Mouse (Mus musculus): ENCODE measurements around the gene Hmgcll1.

The Hmgcll1 gene

GRCm38 (mm10) chr9:76014631-76015531 is at the start of gene Hmgcll1:
TSS of gene Hmgcll1 (plus strand) at chr9:76014855.
- peak; percentile 68 for DNase-seq

GRCm38 (mm10) chr9:75980097-75980496 is 34.6 kb upstream of the Hmgcll1 start:
- no peak for DNase-seq

- no peak for DNase-seq
Measured at GRCm38 (mm10) chr9:75981139-75981538, 33.5 kb upstream of the Hmgcll1 start.

GRCm38 (mm10) chr9:75989491-75989890 is 25.2 kb upstream of the Hmgcll1 start:
- DNase-seq: no peak

GRCm38 (mm10) chr9:75998791-75999350 is 15.8 kb upstream of the Hmgcll1 start:
- no peak for DNase-seq

- DNase-seq: no peak
Measured at GRCm38 (mm10) chr9:76000876-76001858, 13.5 kb upstream of the Hmgcll1 start.

GRCm38 (mm10) chr9:76003066-76003465 is 11.6 kb upstream of the Hmgcll1 start:
- DNase-seq: no peak

GRCm38 (mm10) chr9:76003637-76004036 is 11.0 kb upstream of the Hmgcll1 start:
- no peak for DNase-seq

- no peak for DNase-seq
Measured at GRCm38 (mm10) chr9:76007342-76007970, 7.2 kb upstream of the Hmgcll1 start.

GRCm38 (mm10) chr9:76013789-76014188 is 866 bp upstream of the Hmgcll1 start:
- no peak for DNase-seq

GRCm38 (mm10) chr9:76015971-76016370 is 1.3 kb downstream of the Hmgcll1 start:
- DNase-seq: no peak

GRCm38 (mm10) chr9:76016506-76016905 is 1.9 kb downstream of the Hmgcll1 start:
- DNase-seq: no peak

GRCm38 (mm10) chr9:76023551-76023973 is 8.9 kb downstream of the Hmgcll1 start:
- no peak for DNase-seq

GRCm38 (mm10) chr9:76024277-76025246 is 9.9 kb downstream of the Hmgcll1 start:
- DNase-seq: peak; percentile 14

GRCm38 (mm10) chr9:76029471-76030199 is 15.0 kb downstream of the Hmgcll1 start:
- no peak for DNase-seq

GRCm38 (mm10) chr9:76035058-76035457 is 20.4 kb downstream of the Hmgcll1 start:
- no peak for DNase-seq

GRCm38 (mm10) chr9:76038327-76039103 is 23.9 kb downstream of the Hmgcll1 start:
- DNase-seq: no peak

- DNase-seq: peak; percentile 13
Measured at GRCm38 (mm10) chr9:76039711-76040110, 25.1 kb downstream of the Hmgcll1 start.

- DNase-seq: no peak
Measured at GRCm38 (mm10) chr9:76043341-76043740, 28.7 kb downstream of the Hmgcll1 start.

- DNase-seq: no peak
Measured at GRCm38 (mm10) chr9:76060935-76061334, 46.3 kb downstream of the Hmgcll1 start.

All from right cerebral cortex, postnatal 14 days (tissue).